8 mouse cellular contexts compared by ENCODE assay signal in genomic region chr6:28474839-28475238, GRCm38 (mm10). TPM values are rescaled to one million over a fixed set of nuclear protein-coding genes. Genes with fewer than 3 reads are reported as not detected.
DNase-seq lines count a peak whose midpoint lies in the region; ATAC-seq and TF ChIP-seq lines count a peak whose summit lies in the region.

Gene Snd1, plus strand, starts transcription at chr6:28475139.

- H3K4me2 ChIP-seq in intestine, embryonic 16.5 days (ENCODE audit: low read depth, low read length) = no peak within 1 kb of the TSS

- H3K4me3 ChIP-seq in bone marrow macrophage, adult 2 months (ENCODE audit: insufficient read depth, low read length) = no peak within 1 kb of the TSS
- H3K4me3 ChIP-seq in intestine, embryonic 16.5 days (ENCODE audit: low read length) = no peak within 1 kb of the TSS

- ATAC-seq in intestine, embryonic 16.5 days = no peak
- ATAC-seq in megakaryocyte-erythroid progenitor cell, adult 5-6 weeks (replicated peaks; ENCODE audit: low FRiP score, low TSS enrichment, poor library complexity, severe bottlenecking) = no peak

- DNase-seq in layer of hippocampus, adult 18-20 months (ENCODE audit: low spot score in 2 of 2) = no peak
- DNase-seq in layer of hippocampus, adult 9-11 months = no peak
- DNase-seq in gonadal fat pad, adult 2 months (ENCODE audit: low read depth) = no peak
- DNase-seq in ovary, adult 18-20 months (ENCODE audit: low spot score) = no peak
- DNase-seq in urinary bladder, postnatal 14 days (ENCODE audit: low spot score) = no peak

- H3K36me3 ChIP-seq in intestine, embryonic 16.5 days (ENCODE audit: control insufficient read depth, insufficient read depth, low read length) = no peaks in the 10 kb centered on the region

- no peak for TF ChIP-seq CTCF in bone marrow macrophage, adult 2 months (IDR thresholded peaks at IDR 0.05; ENCODE audit: low read depth, low read length)

- no peaks in the 10 kb centered on the region for H3K27me3 ChIP-seq in intestine, embryonic 16.5 days (replicated peaks; ENCODE audit: control insufficient read depth, insufficient read depth, low read length)

- no peak within 1 kb of the TSS for H3K9ac ChIP-seq in intestine, embryonic 16.5 days (ENCODE audit: low read depth, low read length)

- H3K9me3 ChIP-seq in intestine, embryonic 16.5 days (ENCODE audit: control insufficient read depth, low read length) = no peaks in the 10 kb centered on the region

- no peak within 1 kb of the TSS for H3K27ac ChIP-seq in bone marrow macrophage, adult 2 months (ENCODE audit: insufficient read depth, low read depth, low read length)
- no peak within 1 kb of the TSS for H3K27ac ChIP-seq in intestine, embryonic 16.5 days (ENCODE audit: low read length)

- H3K4me1 ChIP-seq in bone marrow macrophage, adult 2 months (ENCODE audit: control insufficient read depth, insufficient read depth, low read length) = peaks cover 4% of the 10 kb centered on the region; the same call in 1 of the 2 replicates
- H3K4me1 ChIP-seq in intestine, embryonic 16.5 days (ENCODE audit: control insufficient read depth, insufficient read depth, low read length) = no peaks in the 10 kb centered on the region

- WGBS in intestine, embryonic 16.5 days = 81% methylated on average over 5 of the region's 5 CpGs

- TF ChIP-seq POLR2A in bone marrow macrophage, adult 2 months (IDR thresholded peaks at IDR 0.05; ENCODE audit: borderline replicate concordance, low read depth, low read length) = no peak

RNA-seq across cellular contexts. Expression of gene Snd1, which starts in this region (rescaled TPM):
- 100 to 1,000 TPM; 115 to 117 TPM for total RNA-seq in layer of hippocampus, adult 18-20 months (2021)
- polyA plus RNA-seq in bone marrow macrophage, adult 2 months (2012; ENCODE audit: insufficient read depth, insufficient read length, missing spikeins) = 58.9 and 59.1 TPM in 2 replicates
- polyA plus RNA-seq in gonadal fat pad, adult 2 months (2012; rRNA removed) = 120 and 152 TPM in 2 replicates
- polyA plus RNA-seq in intestine, embryonic 16.5 days (2015; fragmentation: Nextera tagmentation; extraction: Ambion mirVana) = 125 and 127 TPM in 2 replicates
- total RNA-seq in megakaryocyte-erythroid progenitor cell, adult 5-6 weeks (2014; fragmentation: Nextera tagmentation) = 65.7 and 94.3 TPM in 2 replicates
- 80.6 and 188 TPM in 2 replicates for total RNA-seq in megakaryocyte-erythroid progenitor cell, adult 5-6 weeks (2017)
